Mouse (Mus musculus) liver, embryonic 13.5 days (tissue): ENCODE results near the gene Serbp1. TPM values are rescaled to one million over a fixed set of nuclear protein-coding genes. Genes with fewer than 3 reads are reported as not detected.

ENCODE experiments used
- ATAC-seq: fragments of 200-750 bp; cut with Nextera tagmentation; 2 replicates; pipeline ENCODE4 v1.8.0; 2017; ENCODE audit warnings: low read depth, mild to moderate bottlenecking, moderate number of reproducible peaks, moderate library complexity
- DNase-seq: peaks from one replicate; pipeline ENCODE4 v3.0.0; 2022
- H3K27ac ChIP-seq: fragments of 300-500 bp; sonication (generic); 2 replicates; pipeline ENCODE4 v1.5.1; 2015; ENCODE audit warnings: moderate library complexity, mild to moderate bottlenecking, inconsistent platforms
- H3K27me3 ChIP-seq: fragments of 300-500 bp; sonication (generic); 2 replicates; pipeline ENCODE4 v1.6.1; 2015; ENCODE audit warnings: mild to moderate bottlenecking, inconsistent platforms
- H3K36me3 ChIP-seq: fragments of 300-500 bp; sonication (generic); 2 replicates; pipeline ENCODE4 v1.6.1; 2015; ENCODE audit warnings: mild to moderate bottlenecking, inconsistent platforms
- H3K4me1 ChIP-seq: fragments of 300-500 bp; sonication (generic); replicated peaks from 2 replicates; pipeline ENCODE4 v1.6.1; 2015; ENCODE audit warnings: inconsistent platforms
- H3K4me2 ChIP-seq: fragments of 300-500 bp; sonication (generic); 2 replicates; pipeline ENCODE4 v1.6.1; 2015; ENCODE audit warnings: inconsistent platforms, mild to moderate bottlenecking, moderate library complexity
- H3K4me3 ChIP-seq: fragments of 300-500 bp; sonication (generic); replicated peaks from 2 replicates; pipeline ENCODE4 v1.5.1; 2015; ENCODE audit warnings: mild to moderate bottlenecking, inconsistent platforms
- H3K9ac ChIP-seq: fragments of 300-500 bp; sonication (generic); 2 replicates; pipeline ENCODE4 v1.6.1; 2015; ENCODE audit warnings: mild to moderate bottlenecking, inconsistent platforms
- H3K9me3 ChIP-seq: fragments of 300-500 bp; sonication (generic); replicated peaks from 2 replicates; pipeline ENCODE4 v1.6.1; 2016; ENCODE audit warnings: inconsistent platforms
- WGBS: fragments of 180-500 bp; shearing (Covaris S2); methylation state at CpG from one replicate; pipeline ENCODE4 v1.1.7; 2015; ENCODE audit not compliant: insufficient replicate concordance; 5-methylcytosine and 5-hydroxymethylcytosine counted together
- polyA plus RNA-seq: library from polyadenylated mRNA; unstranded; fragments of >200 nt; fragmentation: Nextera tagmentation; extraction: Ambion mirVana; gene quantifications from 2 replicates; pipeline ENCODE4 v1.2.1, GENCODE M21; 2015

Gene Serbp1
- polyA plus RNA-seq, 1 experiment from 2014 or later: 397 TPM

DNA sequence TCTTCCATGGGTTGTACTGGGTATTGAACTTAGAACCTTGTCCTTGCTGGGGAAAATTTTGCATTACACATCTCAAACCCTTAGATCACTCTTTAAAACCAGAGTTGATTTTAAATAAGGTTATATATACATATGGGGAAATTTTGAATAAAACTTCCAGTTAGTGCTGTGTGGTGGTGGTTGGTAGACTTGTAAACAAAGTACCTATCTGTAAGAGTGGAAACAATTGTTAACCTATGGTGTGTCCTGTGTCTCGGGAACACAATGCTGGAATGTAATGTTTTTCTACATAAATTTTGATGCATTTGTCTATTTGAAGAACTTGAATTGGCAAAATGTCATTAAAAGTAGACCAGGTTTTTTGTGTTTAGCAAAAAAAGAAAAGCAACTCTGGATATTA is 31.0 kb downstream of the Serbp1 start:
- Histone ChIP-seq H3K4me2 (peak overlapping the region; percentile 72), H3K9me3 (no peaks in the 10 kb centered on the region), H3K9ac (peak overlapping the region; percentile 100), H3K4me3 (peak overlapping the region; percentile 100), H3K36me3 (peaks cover 24% of the 10 kb centered on the region), H3K27ac (peak overlapping the region; percentile 34), H3K4me1 (peaks cover 45% of the 10 kb centered on the region), H3K27me3 (no peaks in the 10 kb centered on the region)
- ATAC-seq (no peak), DNase-seq (no peak)
- 0% methylated on average over 1 of the region's 1 CpGs for WGBS

- peak overlapping the region; percentile 100 for H3K4me3 ChIP-seq
- 11% methylated on average over 2 of the region's 2 CpGs for WGBS
- ATAC-seq (no peak), DNase-seq (no peak)
- H3K4me1 ChIP-seq: peaks cover 48% of the 10 kb centered on the region
- no peaks in the 10 kb centered on the region for H3K9me3 ChIP-seq
- H3K4me2 ChIP-seq: peak overlapping the region; percentile 72
- H3K9ac ChIP-seq: peak overlapping the region; percentile 100
- H3K27ac ChIP-seq: peak overlapping the region; percentile 34; the same call in 1 of the 2 replicates
- no peaks in the 10 kb centered on the region for H3K27me3 ChIP-seq
- peaks cover 29% of the 10 kb centered on the region for H3K36me3 ChIP-seq
Measured at GRCm38 (mm10) chr6:67269459-67269858, 31.5 kb downstream of the Serbp1 start.

GRCm38 (mm10) chr6:67277944-67278343 is 40.0 kb downstream of the Serbp1 start:
- no peak overlapping the region for H3K4me3 ChIP-seq

DNA sequence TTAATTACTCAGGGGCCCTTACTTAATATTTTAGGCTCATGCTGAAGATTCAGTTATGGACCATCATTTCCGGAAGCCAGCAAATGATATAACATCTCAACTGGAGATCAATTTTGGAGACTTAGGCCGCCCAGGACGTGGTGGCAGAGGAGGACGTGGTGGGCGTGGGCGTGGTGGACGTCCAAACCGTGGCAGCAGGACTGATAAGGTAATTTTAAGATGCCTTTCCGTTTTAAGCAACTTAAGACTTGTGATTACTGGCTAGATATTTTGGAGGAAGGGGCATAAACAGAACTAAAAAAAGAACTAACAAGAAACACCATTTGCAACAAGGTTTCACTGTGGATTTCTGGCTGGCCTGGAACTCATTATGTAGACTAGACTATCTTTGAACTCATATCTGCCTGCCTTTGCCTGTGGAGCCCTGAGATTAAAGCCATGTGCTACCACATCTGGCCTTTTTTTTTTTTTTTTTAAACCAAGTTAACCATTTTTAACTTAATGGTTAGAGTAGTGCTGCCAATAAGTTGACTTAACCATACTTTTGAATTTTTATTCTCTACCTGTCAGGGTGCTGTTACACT is 43.7 kb downstream of the Serbp1 start:
- Histone ChIP-seq H3K27ac (no peak overlapping the region), H3K9ac (no peak overlapping the region), H3K9me3 (no peaks in the 10 kb centered on the region), H3K36me3 (peaks cover 70% of the 10 kb centered on the region), H3K27me3 (no peaks in the 10 kb centered on the region), H3K4me3 (no peak overlapping the region), H3K4me1 (peaks cover 14% of the 10 kb centered on the region), H3K4me2 (no peak overlapping the region)
- ATAC-seq (peak; percentile 55), DNase-seq (no peak)
- 30% methylated on average over 9 of the region's 9 CpGs for WGBS

More at GRCm38 (mm10) chr6:67277944-67278343, 40.0 kb downstream of the Serbp1 start:
- 75% methylated on average over 5 of the region's 5 CpGs for WGBS
- Histone ChIP-seq H3K9ac (no peak overlapping the region), H3K4me2 (no peak overlapping the region), H3K27ac (no peak overlapping the region), H3K9me3 (no peaks in the 10 kb centered on the region), H3K27me3 (no peaks in the 10 kb centered on the region), H3K36me3 (peaks cover 75% of the 10 kb centered on the region), H3K4me1 (peaks cover 31% of the 10 kb centered on the region)
- ATAC-seq: no peak
- DNase-seq: no peak

- DNase-seq (no peak), ATAC-seq (no peak)
- WGBS: 69% methylated on average over 1 of the region's 1 CpGs
- H3K36me3 ChIP-seq: peaks cover 67% of the 10 kb centered on the region
- no peaks in the 10 kb centered on the region for H3K9me3 ChIP-seq
- H3K4me1 ChIP-seq: peaks cover 14% of the 10 kb centered on the region
- no peaks in the 10 kb centered on the region for H3K27me3 ChIP-seq
- no peak overlapping the region for H3K27ac ChIP-seq
- H3K4me2 ChIP-seq: no peak overlapping the region
- no peak overlapping the region for H3K9ac ChIP-seq
- H3K4me3 ChIP-seq: no peak overlapping the region
Measured at GRCm38 (mm10) chr6:67282897-67283296, 44.9 kb downstream of the Serbp1 start.

DNA sequence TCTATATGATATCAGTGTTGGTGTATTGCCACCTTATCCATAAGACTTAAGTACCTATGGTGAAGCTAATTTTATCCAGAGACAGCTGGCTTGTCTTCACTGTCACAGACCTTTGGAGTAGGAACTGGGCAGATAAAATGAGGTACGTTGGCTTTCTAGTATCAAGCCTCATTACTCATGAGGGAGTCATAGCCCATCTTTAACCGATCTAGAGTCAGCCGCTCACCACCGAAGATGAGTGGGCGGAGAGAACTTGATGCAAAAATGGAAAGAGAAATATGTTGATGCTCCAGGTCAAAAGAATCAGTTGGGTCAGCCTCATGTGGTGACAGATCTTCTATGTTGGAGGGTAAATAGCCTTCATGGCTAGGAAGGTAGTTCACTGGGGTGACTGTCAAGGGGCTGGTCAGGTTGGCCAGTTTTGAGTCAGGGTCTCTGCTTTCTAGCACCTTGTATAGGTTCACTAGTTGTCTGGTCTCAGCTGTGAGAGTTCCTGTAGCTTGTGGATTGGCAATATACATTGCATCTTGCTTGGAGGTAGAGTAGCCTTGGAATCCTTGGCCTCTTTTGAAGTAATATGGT is 54.2 kb downstream of the Serbp1 start:
- ATAC-seq (0 out of 2 replicates have a peak, but pooled peaks have one; percentile 9), DNase-seq (no peak)
- Histone ChIP-seq H3K27me3 (no peaks in the 10 kb centered on the region), H3K36me3 (peaks cover 18% of the 10 kb centered on the region), H3K9me3 (no peaks in the 10 kb centered on the region), H3K27ac (no peak overlapping the region), H3K9ac (no peak overlapping the region), H3K4me2 (no peak overlapping the region), H3K4me3 (no peak overlapping the region), H3K4me1 (no peaks in the 10 kb centered on the region; the same call in 1 of the 2 replicates)
- 59% methylated on average over 5 of the region's 5 CpGs for WGBS

DNA sequence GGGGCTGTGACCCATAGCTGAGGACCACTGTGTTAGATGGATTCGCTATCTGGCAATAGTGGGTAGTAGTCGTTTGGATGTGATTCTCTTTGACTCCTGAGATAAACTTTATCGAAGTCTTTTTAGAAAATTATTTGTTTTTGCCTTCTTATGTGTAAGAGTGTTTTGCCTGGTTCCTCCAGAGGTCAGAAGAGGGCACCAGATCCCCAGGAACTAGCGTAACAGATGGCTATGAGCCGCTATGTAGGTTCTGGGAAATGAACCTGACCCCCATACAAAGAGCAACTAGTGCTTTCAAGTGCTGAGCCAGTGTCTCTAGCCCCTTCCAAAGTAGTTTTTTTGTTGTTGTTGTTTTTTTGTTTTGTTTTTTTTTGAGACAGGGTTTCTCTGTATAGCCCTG is 58.1 kb downstream of the Serbp1 start:
- no peaks in the 10 kb centered on the region for H3K9me3 ChIP-seq
- H3K27me3 ChIP-seq: no peaks in the 10 kb centered on the region
- peaks cover 6% of the 10 kb centered on the region; the same call in 1 of the 2 replicates for H3K4me1 ChIP-seq
- 60% methylated on average over 5 of the region's 5 CpGs for WGBS
- ATAC-seq: no peak
- no peak overlapping the region for H3K4me3 ChIP-seq
- no peak overlapping the region for H3K4me2 ChIP-seq
- H3K36me3 ChIP-seq: no peaks in the 10 kb centered on the region
- no peak overlapping the region for H3K27ac ChIP-seq
- no peak overlapping the region for H3K9ac ChIP-seq
- no peak for DNase-seq

- WGBS: 82% methylated on average over 5 of the region's 5 CpGs
- Histone ChIP-seq H3K4me3 (no peak overlapping the region), H3K9me3 (no peaks in the 10 kb centered on the region), H3K27me3 (no peaks in the 10 kb centered on the region), H3K4me1 (peaks cover 10% of the 10 kb centered on the region; the same call in 1 of the 2 replicates), H3K36me3 (no peaks in the 10 kb centered on the region), H3K9ac (no peak overlapping the region), H3K4me2 (no peak overlapping the region), H3K27ac (no peak overlapping the region)
- DNase-seq (no peak), ATAC-seq (no peak)
Measured at GRCm38 (mm10) chr6:67298742-67299141, 60.8 kb downstream of the Serbp1 start.

- H3K27me3 ChIP-seq: no peaks in the 10 kb centered on the region
- H3K4me3 ChIP-seq: no peak overlapping the region
- no peaks in the 10 kb centered on the region for H3K9me3 ChIP-seq
- 0 out of 2 replicates have a peak, but pooled peaks cover 10% of the 10 kb centered on the region for H3K4me1 ChIP-seq
- peak; percentile 70 for ATAC-seq
- DNase-seq: no peak
- H3K4me2 ChIP-seq: no peak overlapping the region
- 61% methylated on average over 4 of the region's 4 CpGs for WGBS
- H3K9ac ChIP-seq: no peak overlapping the region
- H3K36me3 ChIP-seq: no peaks in the 10 kb centered on the region
- no peak overlapping the region for H3K27ac ChIP-seq
Measured at GRCm38 (mm10) chr6:67300300-67300699, 62.3 kb downstream of the Serbp1 start.

- H3K27ac ChIP-seq: no peak overlapping the region
- no peak overlapping the region for H3K4me3 ChIP-seq
- ATAC-seq: 0 out of 2 replicates have a peak, but pooled peaks have one; percentile 27
- no peaks in the 10 kb centered on the region for H3K27me3 ChIP-seq
- DNase-seq: no peak
- WGBS: 60% methylated on average over 6 of the region's 6 CpGs
- H3K4me1 ChIP-seq: 0 out of 2 replicates have a peak, but pooled peaks cover 10% of the 10 kb centered on the region
- H3K36me3 ChIP-seq: no peaks in the 10 kb centered on the region
- H3K4me2 ChIP-seq: no peak overlapping the region
- H3K9ac ChIP-seq: no peak overlapping the region
- H3K9me3 ChIP-seq: no peaks in the 10 kb centered on the region
Measured at GRCm38 (mm10) chr6:67300710-67301163, 62.8 kb downstream of the Serbp1 start.

DNA sequence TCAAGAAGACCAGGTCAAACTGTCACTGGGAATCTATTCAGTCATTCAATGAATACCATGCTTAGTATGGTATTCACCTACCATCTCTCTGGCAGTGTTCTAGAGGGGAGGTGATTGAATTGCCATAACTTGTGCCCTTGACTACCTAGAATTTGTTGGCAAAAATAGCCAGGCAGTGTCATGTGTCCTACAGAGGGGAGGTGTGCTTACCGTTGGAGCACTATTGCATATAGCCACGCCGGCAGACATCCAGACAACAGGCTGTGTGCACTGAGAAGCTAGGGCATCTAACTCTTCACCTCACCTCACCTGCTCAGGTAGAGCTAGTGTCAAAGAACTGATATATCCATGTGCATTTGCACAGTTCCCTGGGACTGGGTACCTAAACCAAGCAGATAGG is 63.3 kb downstream of the Serbp1 start:
- WGBS: 83% methylated on average over 3 of the region's 3 CpGs
- H3K36me3 ChIP-seq: no peaks in the 10 kb centered on the region
- no peaks in the 10 kb centered on the region for H3K27me3 ChIP-seq
- H3K4me1 ChIP-seq: 0 out of 2 replicates have a peak, but pooled peaks cover 10% of the 10 kb centered on the region
- no peak overlapping the region for H3K27ac ChIP-seq
- H3K4me3 ChIP-seq: no peak overlapping the region
- DNase-seq: no peak
- no peak overlapping the region for H3K4me2 ChIP-seq
- no peaks in the 10 kb centered on the region for H3K9me3 ChIP-seq
- H3K9ac ChIP-seq: no peak overlapping the region
- no peak for ATAC-seq
